In genomic region chr15:99936659-99937058, GRCm38 (mm10) we compare ENCODE assay signal across 33 mouse cellular contexts. TPM values are rescaled to one million over a fixed set of nuclear protein-coding genes. Genes with fewer than 3 reads are reported as not detected.
"Had no signal": no experiment of that assay in that cellular context is flagged by ENCODE, and none has a peak within 500 bp of the region (broad histone marks: within the 10 kb centered on the region; RNA-seq: fewer than 3 reads in every experiment).

No protein-coding gene starts in this region.

- H3K4me1 ChIP-seq: embryonic facial prominence, embryonic 12.5 days; forebrain, embryonic 15.5 days had no signal

- H3K9ac ChIP-seq: embryonic facial prominence, embryonic 12.5 days; embryonic facial prominence, embryonic 13.5 days; embryonic facial prominence, embryonic 15.5 days; forebrain, embryonic 12.5 days; forebrain, embryonic 13.5 days; forebrain, embryonic 15.5 days; forebrain, postnatal 0 days had no signal

- H3K27me3 ChIP-seq: embryonic facial prominence, embryonic 12.5 days; embryonic facial prominence, embryonic 13.5 days; embryonic facial prominence, embryonic 15.5 days; forebrain, embryonic 12.5 days; forebrain, embryonic 13.5 days; forebrain, embryonic 15.5 days had no signal

- H3K36me3 ChIP-seq: embryonic facial prominence, embryonic 10.5 days; embryonic facial prominence, embryonic 12.5 days; embryonic facial prominence, embryonic 13.5 days; embryonic facial prominence, embryonic 15.5 days; forebrain, embryonic 10.5 days; forebrain, embryonic 12.5 days; forebrain, embryonic 15.5 days had no signal

- DNase-seq: cerebellum, adult 8-10 months; cerebellum, adult 9-10 months; cerebellum, adult 9-11 months; cerebellum, postnatal 10 days; cerebellum, postnatal 14 days; cerebellum, postnatal 25 days; cerebellum, postnatal 36 days; embryo, embryonic 11 days; forebrain, postnatal 0 days; gastrocnemius, adult 2 months; gastrocnemius, postnatal 10 days; gastrocnemius, postnatal 14 days; gastrocnemius, postnatal 25 days; gastrocnemius, postnatal 36 days; heart, adult 11 months; heart, adult 18-20 months; heart, adult 2 months had no signal

- H3K4me3 ChIP-seq: embryonic facial prominence, embryonic 10.5 days; embryonic facial prominence, embryonic 12.5 days; embryonic facial prominence, embryonic 13.5 days; embryonic facial prominence, embryonic 15.5 days; erythroblast, embryonic 14.5 days; forebrain, embryonic 10.5 days; forebrain, embryonic 12.5 days; forebrain, embryonic 13.5 days; forebrain, embryonic 15.5 days; gastrocnemius, adult 2 months; heart, adult 2 months had no signal

- H3K27ac ChIP-seq: embryonic facial prominence, embryonic 10.5 days; embryonic facial prominence, embryonic 12.5 days; embryonic facial prominence, embryonic 13.5 days; embryonic facial prominence, embryonic 15.5 days; forebrain, embryonic 10.5 days; forebrain, embryonic 12.5 days; forebrain, embryonic 13.5 days; forebrain, embryonic 15.5 days; gastrocnemius, adult 2 months; heart, adult 2 months had no signal

- H3K9me3 ChIP-seq: embryonic facial prominence, embryonic 10.5 days; embryonic facial prominence, embryonic 12.5 days; embryonic facial prominence, embryonic 13.5 days; embryonic facial prominence, embryonic 15.5 days; forebrain, embryonic 10.5 days; forebrain, embryonic 12.5 days; forebrain, embryonic 13.5 days; forebrain, embryonic 15.5 days had no signal

RNA-seq across cellular contexts. Expression of gene Fam186a, which starts 30.2 kb away (rescaled TPM):
- total RNA-seq: common myeloid progenitor, adult 5-6 weeks; forebrain, postnatal 0 days; granulocyte monocyte progenitor cell, adult 5-6 weeks had no signal
- polyA plus RNA-seq: embryonic facial prominence, embryonic 10.5 days; embryonic facial prominence, embryonic 11.5 days; embryonic facial prominence, embryonic 12.5 days; embryonic facial prominence, embryonic 14.5 days; erythroblast, embryonic 14.5 days; forebrain, embryonic 11.5 days; forebrain, embryonic 12.5 days; forebrain, embryonic 13.5 days; forebrain, embryonic 14.5 days; forebrain, embryonic 15.5 days; forebrain, embryonic 16.5 days; forebrain, postnatal 0 days had no signal
